Mouse (Mus musculus): ENCODE data around the gene Mark1. TPM values are rescaled to one million over a fixed set of nuclear protein-coding genes. Genes with fewer than 3 reads are reported as not detected.

The Mark1 gene
- 10 to 100 TPM; 51.9 to 53.7 TPM for total RNA-seq (2021)

DNA sequence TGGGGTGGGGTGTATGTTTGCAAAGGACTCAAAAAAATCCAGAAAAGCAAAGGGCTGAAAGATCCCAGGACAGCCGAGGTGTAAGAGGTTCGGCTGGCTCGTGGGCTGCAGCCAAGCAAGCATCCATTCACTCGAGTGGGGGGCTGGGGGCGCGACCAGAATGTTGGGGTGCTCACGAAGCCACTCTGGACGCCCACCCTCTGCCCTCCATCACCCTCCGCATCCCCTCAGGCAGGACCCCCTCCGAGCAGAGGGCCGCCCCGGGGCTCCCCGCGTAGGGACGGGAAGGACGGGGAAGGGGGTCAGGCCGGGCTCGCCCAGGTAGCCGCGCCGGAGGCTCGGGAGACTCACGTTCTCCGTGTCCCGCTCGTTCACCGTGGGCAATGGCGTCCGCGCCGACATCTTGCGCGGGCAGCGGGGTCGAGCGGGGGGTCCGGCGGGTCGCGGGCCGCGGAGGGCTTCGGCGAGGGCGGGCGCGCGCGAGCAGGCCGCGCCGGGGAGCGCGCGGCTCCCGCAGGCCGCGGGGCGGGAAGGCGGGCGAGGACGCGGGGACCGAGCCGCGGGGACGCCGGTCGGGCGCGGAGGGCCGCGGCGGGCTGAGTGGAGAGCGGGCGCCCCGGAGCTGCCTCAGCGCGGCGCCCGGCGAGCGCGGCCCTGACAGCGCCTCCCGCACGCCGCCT is at the start of gene Mark1:
Gene Mark1 (minus strand): TSS at position 500 of the 680 bp plus-strand sequence.
- peak; percentile 18 to 48 for DNase-seq (ENCODE audit: extremely low spot score in 1 of 2, low spot score in 1 of 2)

DNA sequence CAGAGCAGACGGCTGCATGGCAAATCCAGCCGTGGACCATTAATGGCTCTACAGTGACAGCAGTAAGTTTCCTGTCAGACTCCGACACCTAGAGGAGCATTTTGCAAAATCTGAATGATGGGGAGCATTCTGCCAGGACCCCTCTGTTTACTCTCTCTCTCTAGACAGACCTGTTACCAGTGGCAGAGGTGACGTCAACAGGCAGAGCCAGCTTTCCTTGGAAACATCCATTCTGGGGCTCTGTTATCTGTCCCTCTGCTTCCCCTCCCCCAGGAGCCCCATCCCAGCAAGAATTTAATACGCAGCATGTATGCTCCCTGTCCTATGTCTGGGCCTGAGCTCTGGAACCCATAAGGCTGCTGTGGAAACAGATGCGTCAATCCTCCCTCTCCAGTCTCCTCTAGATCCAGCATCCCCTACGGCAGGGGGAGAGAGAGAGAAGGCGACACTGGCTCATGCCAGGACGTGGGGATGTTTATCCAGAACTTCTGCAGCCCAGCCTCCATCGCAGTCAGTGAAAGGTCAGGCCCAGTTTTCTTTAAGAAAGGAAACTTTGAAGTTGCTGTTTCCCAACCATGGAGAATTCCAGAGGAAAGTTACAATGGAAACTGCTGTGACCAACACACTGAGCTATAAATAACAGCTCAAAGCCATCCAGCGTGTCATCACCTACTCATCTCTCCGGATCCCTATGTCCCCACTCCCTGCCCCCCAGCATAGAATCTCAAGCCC is 48.3 kb upstream of the Mark1 start:
- no peak for DNase-seq (ENCODE audit: extremely low spot score in 1 of 2, low spot score in 1 of 2)

DNA sequence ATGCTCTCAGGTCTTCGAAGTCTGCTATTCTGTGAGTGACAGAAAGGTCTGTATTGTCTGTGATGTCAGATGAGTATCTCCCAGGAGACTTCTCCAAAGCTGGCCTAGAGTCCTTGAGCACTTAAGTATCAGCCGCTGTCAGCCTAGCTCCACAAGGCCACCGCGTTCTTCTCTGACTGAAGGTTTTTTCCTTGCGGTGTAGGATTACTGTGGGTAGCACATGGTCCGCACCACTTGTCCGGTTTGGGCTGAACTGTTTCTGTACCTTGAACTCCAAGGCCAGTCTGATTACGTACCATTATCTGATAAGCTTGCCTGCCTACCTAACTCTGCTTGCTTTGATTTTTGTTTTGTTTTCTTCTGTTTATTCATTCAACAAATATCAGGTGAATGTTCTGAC is 47.1 kb upstream of the Mark1 start:
- no peak for DNase-seq (ENCODE audit: extremely low spot score in 1 of 2, low spot score in 1 of 2)

DNA sequence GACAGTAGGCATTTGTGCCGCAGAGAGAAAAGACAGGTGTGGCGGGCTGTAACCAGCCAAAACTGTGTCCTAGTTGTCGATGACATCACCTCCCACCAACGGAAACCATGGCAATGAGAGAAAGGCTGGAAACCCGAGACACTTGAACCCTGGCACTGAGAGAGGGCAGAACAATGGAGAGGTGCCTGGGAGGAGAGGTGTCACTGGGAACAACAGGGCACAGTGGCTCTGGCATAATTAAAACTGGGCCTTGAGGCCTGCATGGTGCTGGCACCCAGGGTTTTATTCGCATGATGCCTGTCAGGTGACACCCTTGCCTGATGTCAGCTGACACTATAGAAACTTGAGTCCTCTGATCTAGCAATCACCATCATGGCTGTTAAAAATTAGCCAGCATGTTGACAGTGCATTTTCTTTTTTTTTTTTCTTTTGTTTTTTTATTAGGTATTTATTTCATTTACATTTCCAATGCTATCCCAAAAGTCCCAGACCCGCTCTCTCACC is 38.9 kb upstream of the Mark1 start:
- DNase-seq (ENCODE audit: extremely low spot score in 1 of 2, low spot score in 1 of 2) = no peak

DNA sequence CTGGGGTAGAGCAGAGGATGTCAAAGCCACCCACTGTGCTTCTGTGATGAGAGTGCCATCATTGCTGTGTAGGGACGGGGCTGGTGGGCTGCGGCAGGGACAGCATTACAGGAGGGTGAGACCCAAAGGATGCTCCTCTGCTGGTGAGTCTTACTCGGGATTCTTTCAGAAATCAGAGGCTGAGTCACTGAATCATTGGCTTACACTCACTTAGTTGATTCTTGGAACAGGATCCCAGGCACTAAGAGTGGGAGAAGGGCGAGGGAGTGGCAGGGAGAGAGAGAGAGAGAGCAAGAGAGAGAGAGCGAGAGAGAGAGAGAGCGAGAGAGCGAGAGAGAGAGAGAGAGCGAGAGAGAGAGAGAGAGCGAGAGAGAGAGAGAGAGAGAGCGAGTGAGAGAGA is 31.2 kb upstream of the Mark1 start:
- no peak for DNase-seq (ENCODE audit: extremely low spot score in 1 of 2, low spot score in 1 of 2)

DNA sequence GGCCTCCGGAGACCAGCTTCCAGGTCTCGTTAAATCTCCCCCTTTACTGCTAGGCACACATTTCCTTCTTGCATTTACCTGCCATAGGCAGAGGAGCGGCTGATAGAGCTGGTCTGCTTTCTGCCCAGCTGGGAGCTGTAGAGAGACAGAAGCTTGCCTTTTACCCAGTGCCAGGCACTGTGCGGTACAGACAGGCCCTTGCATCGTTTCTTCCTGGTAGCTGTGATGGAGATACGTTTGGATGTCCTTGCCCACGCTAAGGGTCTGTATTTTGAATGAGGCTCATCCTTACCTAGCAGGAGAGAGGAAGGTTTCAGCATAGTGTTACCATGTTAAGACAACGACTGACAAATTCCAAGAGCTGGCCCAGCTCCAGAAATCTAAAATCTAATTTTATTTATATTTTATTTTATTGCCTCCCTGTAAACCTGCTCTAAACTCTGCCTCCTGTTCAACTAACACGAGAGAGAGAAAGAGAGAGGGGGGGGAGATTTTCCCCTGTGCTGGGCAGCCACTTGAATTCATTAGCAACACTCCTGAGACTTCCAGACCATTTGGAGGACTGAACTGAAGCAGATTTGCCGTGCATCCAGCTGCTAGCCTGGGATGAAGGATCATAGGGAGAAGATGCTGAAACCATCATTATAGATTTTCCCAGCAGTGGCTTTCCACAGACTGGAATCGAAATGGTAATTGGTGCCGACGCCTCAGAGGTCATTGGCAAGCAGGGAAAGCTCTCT is 21.2 kb upstream of the Mark1 start:
- DNase-seq (ENCODE audit: extremely low spot score in 1 of 2, low spot score in 1 of 2) = no peak

DNA sequence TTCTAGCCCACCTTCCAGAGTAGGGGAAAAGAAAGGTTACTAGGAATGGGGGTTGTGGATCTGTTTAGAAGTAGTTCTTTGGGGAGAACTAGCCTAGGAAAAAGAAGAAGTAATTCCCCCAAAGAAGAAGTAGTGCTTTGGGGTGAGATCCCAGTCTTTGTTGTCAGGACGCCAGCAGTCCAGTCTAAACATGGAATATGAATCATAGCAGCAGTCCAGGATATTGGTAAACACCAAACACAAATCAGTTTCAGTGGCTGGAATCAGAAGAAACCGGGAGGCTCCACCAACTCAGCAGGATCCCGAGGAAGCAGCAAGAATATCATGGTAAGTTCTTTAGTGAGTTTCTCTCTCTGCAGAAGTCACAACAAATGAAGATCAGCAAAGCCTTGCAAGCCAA is 13.2 kb upstream of the Mark1 start:
- DNase-seq (ENCODE audit: extremely low spot score in 1 of 2, low spot score in 1 of 2) = no peak

DNA sequence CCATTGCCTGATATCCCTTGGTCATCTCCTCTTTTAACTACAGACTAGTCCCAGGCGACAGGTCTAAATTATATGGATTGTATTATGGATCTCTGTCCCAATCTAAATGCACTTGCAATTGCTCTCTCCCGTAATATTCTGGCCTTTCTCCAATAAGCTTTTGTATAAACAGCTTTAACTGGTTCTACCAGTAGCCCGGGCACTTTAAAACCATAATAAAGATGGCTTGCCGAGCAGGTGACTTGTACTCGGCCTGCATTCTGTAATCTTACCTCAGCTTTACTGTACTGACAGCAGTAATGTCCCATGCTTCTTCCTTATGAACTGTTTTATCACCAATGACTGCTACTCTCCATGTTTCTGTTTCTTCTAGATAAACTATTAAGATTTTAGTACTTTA is 7.7 kb upstream of the Mark1 start:
- no peak for DNase-seq (ENCODE audit: extremely low spot score in 1 of 2, low spot score in 1 of 2)

DNA sequence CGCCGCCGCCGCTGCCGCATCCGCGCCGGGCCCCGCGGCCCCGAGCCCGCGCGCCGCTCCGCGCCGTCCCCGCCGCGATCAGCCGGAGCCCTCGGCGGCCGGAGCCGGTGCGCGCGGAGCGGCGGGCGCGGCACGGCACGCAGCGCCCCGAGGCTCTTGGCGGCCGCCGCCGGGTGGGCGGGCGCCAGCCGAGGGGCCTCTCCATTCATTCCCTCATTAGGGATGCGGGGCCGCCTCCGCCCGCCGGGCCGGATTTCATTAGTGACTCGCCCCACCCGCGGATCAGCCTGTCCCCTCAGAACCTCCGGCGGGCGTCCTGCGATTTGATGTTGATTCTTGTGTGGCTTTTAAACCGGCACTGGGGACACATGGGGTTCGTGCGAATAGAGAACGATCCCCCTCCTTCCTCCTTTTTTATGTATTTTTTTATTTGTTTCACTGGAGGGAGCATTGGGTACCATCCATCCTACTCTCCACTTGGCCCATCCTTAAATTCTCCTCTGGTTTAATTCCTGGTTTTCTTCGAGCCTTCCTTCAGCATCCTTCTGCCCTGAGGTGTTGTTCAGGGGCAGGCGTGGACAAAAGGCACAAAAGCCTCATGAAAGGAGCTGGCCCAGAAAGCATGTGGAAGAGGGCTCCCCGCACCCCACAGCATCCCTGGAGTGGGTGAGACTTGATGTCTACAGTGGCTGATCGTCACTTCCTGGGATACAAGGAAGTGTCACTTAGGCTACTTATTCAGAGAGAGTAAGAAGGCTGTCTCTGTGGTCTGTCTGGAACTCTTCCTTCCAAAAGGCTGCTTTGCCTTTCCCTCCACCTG is 620 bp upstream of the Mark1 start:
- peak; percentile 60 to 69 for DNase-seq (ENCODE audit: extremely low spot score in 1 of 2, low spot score in 1 of 2)

DNA sequence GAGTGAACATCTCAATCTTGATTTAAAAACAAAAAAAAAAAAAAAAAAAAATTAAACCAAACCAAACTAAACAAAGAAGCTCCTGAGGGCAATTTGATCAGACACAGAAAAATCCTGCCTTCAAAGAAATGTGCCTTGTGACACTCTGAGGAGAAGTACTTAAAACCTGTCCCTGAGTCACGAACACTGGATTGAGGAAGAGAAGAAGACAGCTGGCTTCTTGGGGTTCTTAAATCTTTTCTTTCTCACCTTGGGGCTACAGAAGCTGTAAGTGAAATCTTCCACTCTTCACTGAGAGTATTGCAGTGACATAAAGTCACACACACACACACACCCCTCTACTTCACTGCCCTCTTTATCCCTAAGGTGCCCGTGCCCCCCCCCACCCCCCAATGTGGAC is 739 bp downstream of the Mark1 start:
- DNase-seq (ENCODE audit: extremely low spot score in 1 of 2, low spot score in 1 of 2) = no peak

DNA sequence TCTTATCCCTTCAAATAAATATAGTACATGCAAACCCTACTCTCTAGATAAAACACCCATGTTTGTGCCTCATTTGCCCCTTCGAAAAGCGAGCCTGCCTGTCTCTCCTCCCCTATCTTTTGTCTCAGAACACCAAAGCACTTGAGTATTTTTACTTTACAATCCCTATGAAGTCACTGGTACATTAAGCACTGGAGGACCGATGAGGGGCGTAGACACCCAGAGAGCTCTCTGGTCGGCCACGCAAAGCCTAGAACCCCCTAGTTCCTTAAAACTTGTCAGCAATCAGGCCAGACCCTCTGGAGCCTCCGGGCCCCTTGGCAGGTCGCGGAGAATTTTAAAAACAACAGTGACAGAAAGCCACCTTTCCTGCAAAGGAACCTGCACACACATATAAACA is 1.2 kb downstream of the Mark1 start:
- DNase-seq (ENCODE audit: extremely low spot score in 1 of 2, low spot score in 1 of 2) = no peak

DNA sequence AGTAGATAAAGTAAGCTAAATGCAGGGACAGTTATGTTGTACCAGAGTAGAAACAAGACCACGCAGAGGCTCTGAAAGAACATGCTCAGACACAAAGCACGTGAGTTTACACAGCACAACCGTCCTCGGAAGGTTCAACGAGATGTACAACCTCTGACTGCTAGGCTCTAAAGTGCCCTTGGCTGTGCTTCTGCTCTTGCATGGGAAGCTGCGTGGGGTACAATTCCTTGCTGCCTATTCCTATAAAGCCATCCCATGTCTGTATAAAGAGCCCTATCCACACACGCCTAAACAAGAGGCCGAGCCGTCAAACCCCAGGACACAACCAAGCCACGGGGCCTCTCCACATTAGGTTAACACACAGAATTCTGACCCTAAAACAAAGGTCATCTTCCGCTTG is 1.9 kb downstream of the Mark1 start:
- DNase-seq (ENCODE audit: extremely low spot score in 1 of 2, low spot score in 1 of 2) = no peak

DNA sequence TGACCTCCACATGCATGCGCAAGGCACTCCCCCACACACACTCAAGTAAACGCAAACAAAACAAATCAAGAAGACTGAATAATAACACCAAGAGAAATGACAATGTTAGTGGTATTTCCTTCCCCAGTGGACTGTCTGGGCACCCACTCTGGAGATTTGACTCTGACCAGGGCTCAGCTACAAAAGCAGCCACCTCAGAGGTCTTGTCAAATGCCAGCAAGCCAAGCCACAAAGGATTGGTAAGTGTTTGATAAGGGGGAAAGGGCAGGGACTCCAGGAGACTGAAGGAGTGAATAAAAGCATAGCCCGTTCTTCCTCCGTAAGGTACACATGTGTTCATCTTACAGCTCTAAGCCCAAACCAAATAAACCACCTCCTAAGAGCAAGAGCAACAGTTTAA is 4.0 kb downstream of the Mark1 start:
- no peak for DNase-seq (ENCODE audit: extremely low spot score in 1 of 2, low spot score in 1 of 2)

DNA sequence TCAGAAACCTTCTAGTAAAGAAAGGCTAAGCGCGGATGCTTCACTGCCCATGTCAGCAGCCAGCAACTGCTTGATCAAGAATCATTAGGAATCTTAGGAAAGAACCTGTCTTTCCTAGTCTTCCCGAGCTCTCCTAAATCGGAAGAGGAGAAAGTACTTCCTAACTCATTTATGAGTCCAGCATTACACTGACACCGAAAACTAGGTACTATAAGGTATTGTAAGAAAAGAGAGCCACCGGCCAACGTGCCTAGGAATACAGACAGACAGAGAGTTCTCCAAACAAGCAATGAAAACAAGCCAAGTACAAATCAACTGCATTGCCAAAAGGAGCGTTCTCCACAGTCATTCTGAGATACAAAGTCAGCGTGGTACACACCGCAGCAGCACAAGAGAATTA is 8.2 kb downstream of the Mark1 start:
- DNase-seq (ENCODE audit: extremely low spot score in 1 of 2, low spot score in 1 of 2) = no peak

DNA sequence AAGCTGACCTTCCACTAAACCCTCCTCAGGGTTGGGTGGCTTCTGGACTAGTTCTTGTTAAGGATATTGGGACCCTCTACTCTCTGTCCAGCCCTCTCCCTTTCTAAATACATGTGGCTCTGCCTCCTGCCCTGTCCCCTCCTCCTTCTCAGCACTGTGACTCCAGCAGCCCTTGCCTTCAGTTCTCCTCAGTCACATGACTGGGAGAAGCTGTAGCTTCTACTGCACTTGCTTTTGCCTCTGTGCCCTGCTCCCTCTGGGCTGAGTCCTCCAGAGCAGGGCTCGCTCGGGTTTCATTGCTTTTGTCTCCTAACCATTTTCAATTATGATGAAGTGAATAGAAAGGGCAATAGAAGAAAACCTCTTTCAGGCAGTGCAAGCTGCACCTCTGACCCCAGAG is 12.6 kb downstream of the Mark1 start:
- DNase-seq (ENCODE audit: extremely low spot score in 1 of 2, low spot score in 1 of 2) = no peak

DNA sequence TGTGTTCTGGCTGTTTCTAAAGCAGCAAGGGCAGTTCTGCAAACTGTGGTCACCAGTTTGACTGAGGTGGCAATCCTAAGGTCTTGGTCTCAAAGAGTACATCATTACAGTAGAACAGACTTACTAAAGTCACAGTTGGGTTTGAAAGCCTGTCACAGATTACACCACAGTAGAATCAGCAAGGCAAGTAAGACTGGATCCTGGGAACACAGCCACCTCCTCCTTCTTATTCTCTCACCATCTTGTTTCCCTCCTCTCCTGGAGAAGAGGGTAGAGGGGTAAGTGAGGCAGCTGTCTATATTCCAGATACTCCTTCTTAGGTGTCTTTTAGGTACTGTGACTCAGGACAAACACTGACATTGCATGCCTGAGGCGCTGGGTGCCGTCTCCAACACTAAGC is 14.6 kb downstream of the Mark1 start:
- DNase-seq (ENCODE audit: extremely low spot score in 1 of 2, low spot score in 1 of 2) = no peak

DNA sequence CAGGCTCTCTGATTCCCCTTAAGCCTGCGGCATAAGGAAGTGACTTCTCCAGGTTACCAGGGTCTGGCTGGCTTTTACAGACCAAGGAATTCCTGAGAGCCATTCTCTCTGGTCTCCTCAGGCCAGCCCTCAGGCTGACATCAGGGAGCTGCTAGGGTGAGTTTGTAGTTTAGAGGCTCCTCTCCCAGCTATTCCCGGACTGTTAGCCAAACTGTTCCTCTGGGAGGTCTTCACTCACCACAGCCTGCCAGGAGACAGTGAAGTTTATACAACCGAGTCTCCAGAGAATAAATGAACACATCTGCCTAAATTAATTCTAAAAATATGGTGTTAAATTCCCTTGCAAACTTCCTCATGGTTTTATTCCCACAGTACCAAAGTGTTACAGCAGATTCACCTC is 15.6 kb downstream of the Mark1 start:
- no peak for DNase-seq (ENCODE audit: extremely low spot score in 1 of 2, low spot score in 1 of 2)

DNA sequence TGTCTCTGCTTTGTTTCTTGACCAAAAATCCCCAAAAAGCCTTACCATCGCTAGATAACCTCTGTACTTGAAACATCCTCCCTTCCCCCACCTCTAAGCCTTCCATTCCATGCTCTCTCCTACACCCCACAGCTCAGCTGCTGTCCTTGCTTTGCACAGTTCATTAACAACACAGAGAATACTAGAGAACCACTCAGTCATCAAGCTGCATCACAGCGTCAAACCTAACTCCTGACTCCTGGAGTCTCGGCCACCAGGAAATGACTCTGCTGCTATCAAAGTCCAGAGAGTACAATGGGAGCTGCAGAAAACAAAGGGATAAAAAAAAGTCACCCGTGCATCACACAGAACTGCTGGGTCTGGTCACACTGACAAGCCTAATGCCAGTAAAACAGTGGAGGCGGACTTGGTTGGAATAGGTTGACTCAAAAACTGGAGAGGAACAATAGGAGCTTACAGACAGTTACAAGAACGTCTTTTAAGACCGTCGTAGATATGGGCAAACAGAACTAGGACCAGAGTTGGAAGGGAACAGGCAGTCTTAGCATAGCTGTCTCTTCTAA is 27.1 kb downstream of the Mark1 start:
- DNase-seq (ENCODE audit: extremely low spot score in 1 of 2, low spot score in 1 of 2) = no peak

DNA sequence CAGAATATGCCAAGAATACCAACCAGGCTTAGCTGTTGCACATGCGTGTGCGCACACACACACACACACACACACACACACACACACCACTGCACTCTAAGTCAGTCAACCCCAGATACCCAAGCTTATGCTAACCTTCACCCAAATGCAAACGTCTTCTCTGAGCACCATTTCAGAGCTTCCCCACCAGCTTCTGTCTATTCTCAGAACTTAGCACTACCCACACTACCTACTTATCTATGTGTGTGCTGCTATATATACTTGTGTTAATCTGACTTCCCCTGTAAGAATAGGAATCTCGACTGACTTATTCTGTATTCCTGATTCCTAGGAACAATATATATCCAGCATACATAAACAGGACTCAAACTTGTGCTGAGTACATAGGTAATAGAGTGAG is 30.0 kb downstream of the Mark1 start:
- no peak for DNase-seq (ENCODE audit: extremely low spot score in 1 of 2, low spot score in 1 of 2)

DNA sequence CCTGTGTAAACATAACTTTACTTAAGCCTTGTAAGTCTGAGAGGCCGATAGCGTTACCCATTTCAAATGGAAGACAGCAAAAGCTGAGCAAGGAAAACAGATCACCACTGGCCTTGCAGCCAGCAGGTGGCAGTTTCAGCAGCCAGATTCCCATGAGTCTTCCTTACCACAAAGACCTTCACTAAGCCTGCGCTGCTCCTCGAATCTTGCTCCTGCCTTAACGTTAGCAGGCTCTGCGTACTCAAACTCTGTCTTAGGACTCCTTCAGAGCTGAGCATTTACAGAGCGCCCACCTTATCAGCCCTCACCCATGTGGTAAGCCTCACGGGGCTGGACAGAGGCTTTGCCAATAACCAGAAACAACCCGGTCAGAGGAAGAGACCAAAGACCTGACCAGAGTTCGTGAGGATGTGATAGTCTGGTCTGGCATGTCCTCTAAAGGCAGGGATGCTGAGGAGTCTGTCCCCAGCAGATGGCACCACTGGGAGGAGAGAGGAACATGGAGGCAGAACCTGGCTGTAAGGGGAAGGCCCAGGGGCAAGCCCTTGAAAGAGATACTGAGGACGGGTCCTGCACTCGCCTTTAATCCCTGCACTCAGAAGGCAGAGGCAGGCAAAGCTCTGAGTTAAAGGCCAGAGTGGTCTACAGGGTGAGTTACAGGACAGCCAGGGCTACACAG is 33.5 kb downstream of the Mark1 start:
- DNase-seq (ENCODE audit: extremely low spot score in 1 of 2, low spot score in 1 of 2) = peak in 1 of 2 experiments; percentile 49

Data from layer of hippocampus, postnatal 25 days (tissue).